Mouse (Mus musculus): ENCODE data around the gene Chpt1. TPM values are rescaled to one million over a fixed set of nuclear protein-coding genes. Genes with fewer than 3 reads are reported as not detected.

Chpt1 gene
- polyA plus RNA-seq, 1 experiment from 2014 or later: 18.2 TPM

DNA sequence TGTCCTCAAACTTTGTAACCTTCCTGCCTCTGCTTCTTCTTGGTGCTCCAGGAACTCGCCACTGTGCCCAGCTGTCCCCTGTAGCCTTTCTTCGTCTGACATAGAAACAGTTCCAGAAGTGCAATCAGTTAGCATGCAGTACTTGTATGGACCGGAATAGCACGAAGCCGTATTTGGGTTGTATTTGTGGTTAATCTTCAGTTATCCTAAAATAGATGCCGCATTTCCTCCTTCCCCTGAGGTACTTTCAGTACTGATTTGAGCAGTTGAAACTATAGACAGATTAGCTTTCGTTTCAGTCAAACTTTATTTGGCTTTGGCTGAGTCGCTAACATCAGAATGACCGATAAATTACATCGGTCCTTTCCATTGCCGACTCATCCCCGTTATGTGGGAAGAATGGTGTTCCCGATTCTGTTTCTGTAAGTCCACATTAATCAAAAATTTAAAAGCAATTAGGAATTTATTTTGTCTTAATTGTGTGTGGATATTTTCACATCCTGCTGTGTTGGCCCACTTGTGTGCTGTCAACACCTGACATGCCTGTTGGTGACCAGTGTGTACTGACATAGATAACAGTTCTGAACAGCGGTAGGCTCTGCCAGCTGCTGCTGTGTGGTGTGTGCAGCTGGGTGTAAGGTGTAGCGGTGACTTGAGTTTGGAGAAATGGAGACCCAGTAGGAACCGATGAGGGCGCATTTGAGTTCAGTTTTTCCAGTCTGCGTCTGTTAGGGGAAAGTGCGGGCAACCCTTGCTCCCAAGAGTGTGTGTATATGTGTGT is 83.0 kb downstream of the Chpt1 start:
- ATAC-seq (ENCODE audit: low read depth): no peak
- Histone ChIP-seq H3K4me3 (no peak overlapping the region), H3K9me3 (no peaks in the 10 kb centered on the region), H3K27me3 (no peaks in the 10 kb centered on the region), H3K36me3 (peaks cover 22% of the 10 kb centered on the region), H3K9ac (no peak overlapping the region), H3K27ac (replicated peaks) (no peak overlapping the region), H3K4me1 (replicated peaks) (no peaks in the 10 kb centered on the region), H3K4me2 (no peak overlapping the region)
- WGBS: 92% methylated on average over 19 of the region's 19 CpGs

DNA sequence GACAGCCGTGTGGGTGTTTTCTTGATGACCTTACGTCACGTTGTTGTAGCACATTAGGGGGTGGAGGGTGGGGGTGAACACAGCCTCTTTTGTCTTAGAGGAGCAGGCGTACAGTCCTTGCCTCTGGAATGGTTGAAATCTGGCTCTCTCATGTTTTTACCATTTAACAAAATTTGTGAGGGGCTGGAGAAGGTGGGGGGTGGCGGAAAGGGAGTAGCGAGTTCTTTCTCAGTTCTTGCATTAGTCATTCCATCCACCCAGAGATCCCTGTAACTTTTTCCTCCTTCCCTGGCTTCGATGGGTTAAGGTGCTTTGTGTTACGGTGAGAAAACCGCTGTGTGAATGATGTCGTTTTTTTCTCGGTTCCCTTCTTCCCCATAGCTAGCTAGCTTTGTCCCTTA is 83.7 kb downstream of the Chpt1 start:
- Histone ChIP-seq H3K4me1 (replicated peaks) (no peaks in the 10 kb centered on the region), H3K9ac (no peak overlapping the region), H3K4me3 (no peak overlapping the region), H3K9me3 (no peaks in the 10 kb centered on the region), H3K36me3 (peaks cover 28% of the 10 kb centered on the region), H3K27ac (replicated peaks) (no peak overlapping the region), H3K27me3 (no peaks in the 10 kb centered on the region), H3K4me2 (no peak overlapping the region)
- 74% methylated on average over 11 of the region's 11 CpGs for WGBS
- ATAC-seq (ENCODE audit: low read depth): no peak

DNA sequence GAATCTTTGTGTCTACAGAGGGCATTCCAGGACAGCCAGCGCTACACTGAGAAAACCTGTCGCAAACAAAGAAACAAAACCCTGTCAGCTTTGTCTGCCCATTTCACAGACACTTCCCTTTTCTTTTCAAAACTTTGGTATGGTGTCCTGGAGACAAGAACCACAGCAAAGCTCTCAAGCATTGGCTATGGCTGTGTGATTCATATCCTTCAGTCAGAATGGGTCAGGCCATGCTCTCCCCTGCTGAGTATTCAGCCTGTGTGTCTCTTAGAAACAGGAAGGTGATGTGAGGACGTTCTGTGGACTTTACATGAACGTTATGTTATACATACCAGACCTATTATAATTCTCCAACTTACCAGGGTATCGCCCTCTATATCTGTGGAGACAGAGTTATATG is 86.2 kb downstream of the Chpt1 start:
- no peak for ATAC-seq (ENCODE audit: low read depth)
- Histone ChIP-seq H3K9me3 (no peaks in the 10 kb centered on the region), H3K36me3 (peaks cover 30% of the 10 kb centered on the region), H3K4me2 (no peak overlapping the region), H3K4me3 (no peak overlapping the region), H3K4me1 (replicated peaks) (no peaks in the 10 kb centered on the region), H3K9ac (no peak overlapping the region), H3K27me3 (no peaks in the 10 kb centered on the region), H3K27ac (replicated peaks) (no peak overlapping the region)
- WGBS: 70% methylated on average over 5 of the region's 5 CpGs

DNA sequence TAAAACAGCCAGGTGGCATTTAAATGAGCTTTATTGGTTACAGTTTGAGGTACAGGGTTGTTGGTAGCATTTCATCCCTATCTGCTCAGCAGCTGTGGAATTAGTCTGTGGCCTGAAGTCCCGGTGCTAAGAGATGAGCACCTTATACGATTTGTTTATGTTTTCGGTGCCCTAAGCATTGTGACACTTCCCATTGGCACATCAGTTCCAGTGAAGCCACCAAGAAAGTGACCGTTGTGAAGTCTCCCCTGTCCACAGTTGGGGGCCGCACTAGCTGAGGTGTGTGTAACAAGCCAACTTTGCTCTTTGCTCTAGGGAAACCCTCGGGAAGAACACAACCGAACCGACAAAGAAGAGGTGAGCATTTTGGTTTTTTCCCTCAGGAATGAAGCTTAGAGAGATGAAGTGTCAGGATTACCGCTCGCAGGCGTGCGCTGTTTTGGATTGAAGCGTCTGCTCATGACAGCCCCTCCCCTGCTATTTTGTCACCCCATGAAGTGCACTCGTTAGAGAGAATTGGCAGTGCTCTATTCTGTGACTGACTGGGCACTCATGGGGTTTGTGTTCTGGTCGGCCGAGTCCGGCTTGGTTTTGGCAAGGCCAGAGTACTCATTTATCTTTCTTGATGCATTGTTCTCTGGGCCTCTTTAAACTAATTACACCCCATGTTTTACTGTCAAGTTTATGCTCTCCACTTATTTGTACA is 91.4 kb downstream of the Chpt1 start:
- Histone ChIP-seq H3K27ac (replicated peaks) (no peak overlapping the region), H3K9ac (no peak overlapping the region), H3K27me3 (no peaks in the 10 kb centered on the region), H3K4me1 (replicated peaks) (no peaks in the 10 kb centered on the region), H3K4me2 (no peak overlapping the region), H3K4me3 (no peak overlapping the region), H3K9me3 (no peaks in the 10 kb centered on the region), H3K36me3 (peaks cover 8% of the 10 kb centered on the region; the same call in 1 of the 2 replicates)
- no peak for ATAC-seq (ENCODE audit: low read depth)
- 59% methylated on average over 17 of the region's 17 CpGs for WGBS

DNA sequence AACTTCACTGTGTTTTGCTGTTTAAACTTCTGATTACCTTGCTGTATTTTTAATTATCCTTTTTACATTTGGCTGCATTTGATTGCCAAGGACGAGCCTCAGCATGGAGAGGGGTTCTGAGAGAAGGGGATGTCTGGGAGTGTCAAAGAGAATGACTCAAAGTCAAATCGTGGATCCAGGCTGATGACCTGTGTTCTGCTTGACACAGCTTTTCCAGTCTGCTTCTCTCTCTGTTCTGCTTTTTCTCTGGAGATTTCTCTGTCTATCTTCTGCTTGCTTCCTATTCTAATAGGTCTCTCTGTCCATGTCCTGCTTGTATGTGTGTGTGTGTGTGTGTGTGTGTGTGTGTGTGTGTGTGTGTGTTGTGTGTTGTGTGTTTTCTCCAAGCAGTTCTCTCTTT is 94.1 kb downstream of the Chpt1 start:
- no peaks in the 10 kb centered on the region for H3K27me3 ChIP-seq
- H3K4me1 ChIP-seq (replicated peaks): no peaks in the 10 kb centered on the region
- no peaks in the 10 kb centered on the region for H3K9me3 ChIP-seq
- H3K36me3 ChIP-seq: no peaks in the 10 kb centered on the region
- ATAC-seq (ENCODE audit: low read depth): no peak
- WGBS: 63% methylated on average over 2 of the region's 2 CpGs
- H3K4me3 ChIP-seq: no peak overlapping the region
- H3K27ac ChIP-seq (replicated peaks): no peak overlapping the region
- no peak overlapping the region for H3K9ac ChIP-seq
- no peak overlapping the region for H3K4me2 ChIP-seq

DNA sequence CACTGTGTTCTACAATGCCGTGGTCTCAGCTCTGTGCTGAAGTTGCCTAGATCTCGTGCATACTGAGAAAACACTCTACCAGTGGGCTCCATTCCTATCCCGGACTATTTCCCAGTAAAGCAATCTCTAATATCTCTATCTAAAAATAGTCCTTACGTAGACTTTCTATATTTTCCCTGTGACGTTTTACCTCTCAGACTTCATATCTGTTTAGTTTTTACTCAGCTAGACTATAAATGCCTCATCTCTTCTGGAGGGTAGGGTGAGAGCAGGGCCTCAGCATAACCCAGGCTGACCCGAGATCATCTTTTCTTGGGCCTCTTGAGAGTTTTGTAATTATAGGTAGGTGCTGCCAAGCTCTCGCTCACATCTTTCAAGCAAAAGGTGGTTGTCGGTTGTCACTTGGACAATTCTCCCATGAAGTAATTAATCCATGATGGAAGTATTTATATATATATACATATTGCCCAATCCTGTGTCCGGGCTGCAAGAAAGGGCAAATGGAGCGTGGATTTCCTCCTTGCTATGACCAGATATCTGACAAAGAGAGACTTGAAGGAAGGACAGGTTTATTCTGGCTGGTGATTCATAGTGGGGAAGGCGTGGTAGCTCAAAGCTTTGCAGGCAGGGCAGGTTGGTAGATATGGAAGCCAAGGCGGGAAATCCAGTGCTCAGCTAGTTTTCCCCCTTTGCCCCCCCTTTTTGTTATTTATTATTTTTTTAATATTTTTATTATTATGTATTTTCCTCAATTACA is 95.8 kb downstream of the Chpt1 start:
- 95% methylated on average over 12 of the region's 12 CpGs for WGBS
- Histone ChIP-seq H3K4me2 (no peak overlapping the region), H3K27ac (replicated peaks) (no peak overlapping the region), H3K9me3 (no peaks in the 10 kb centered on the region), H3K27me3 (no peaks in the 10 kb centered on the region), H3K36me3 (no peaks in the 10 kb centered on the region), H3K4me3 (no peak overlapping the region), H3K9ac (no peak overlapping the region), H3K4me1 (replicated peaks) (no peaks in the 10 kb centered on the region)
- ATAC-seq (ENCODE audit: low read depth): no peak

DNA sequence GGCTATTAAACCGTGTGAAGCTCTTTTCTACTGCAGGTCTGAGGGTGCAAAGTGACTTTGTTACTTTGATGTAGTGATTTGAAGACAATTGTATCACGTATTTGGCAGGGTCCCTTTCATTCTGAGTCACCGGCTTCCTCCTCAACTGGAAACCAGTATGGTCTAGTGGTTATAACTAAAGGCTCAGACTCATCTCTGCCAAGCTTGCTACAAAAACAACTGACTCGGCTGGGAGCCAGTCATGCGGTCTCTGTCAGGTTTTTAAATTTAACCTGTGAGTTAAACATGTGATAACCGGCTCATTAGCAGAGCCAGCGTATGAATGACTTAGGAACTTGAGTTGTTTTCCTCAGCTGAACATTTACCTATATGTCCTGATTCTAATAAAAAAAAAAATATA is 98.1 kb downstream of the Chpt1 start:
- peaks cover 10% of the 10 kb centered on the region for H3K36me3 ChIP-seq
- no peaks in the 10 kb centered on the region for H3K9me3 ChIP-seq
- H3K27ac ChIP-seq (replicated peaks): no peak overlapping the region
- H3K4me3 ChIP-seq: no peak overlapping the region
- H3K9ac ChIP-seq: no peak overlapping the region
- no peaks in the 10 kb centered on the region for H3K27me3 ChIP-seq
- H3K4me1 ChIP-seq (replicated peaks): no peaks in the 10 kb centered on the region
- no peak for ATAC-seq (ENCODE audit: low read depth)
- 61% methylated on average over 7 of the region's 7 CpGs for WGBS
- H3K4me2 ChIP-seq: no peak overlapping the region

DNA sequence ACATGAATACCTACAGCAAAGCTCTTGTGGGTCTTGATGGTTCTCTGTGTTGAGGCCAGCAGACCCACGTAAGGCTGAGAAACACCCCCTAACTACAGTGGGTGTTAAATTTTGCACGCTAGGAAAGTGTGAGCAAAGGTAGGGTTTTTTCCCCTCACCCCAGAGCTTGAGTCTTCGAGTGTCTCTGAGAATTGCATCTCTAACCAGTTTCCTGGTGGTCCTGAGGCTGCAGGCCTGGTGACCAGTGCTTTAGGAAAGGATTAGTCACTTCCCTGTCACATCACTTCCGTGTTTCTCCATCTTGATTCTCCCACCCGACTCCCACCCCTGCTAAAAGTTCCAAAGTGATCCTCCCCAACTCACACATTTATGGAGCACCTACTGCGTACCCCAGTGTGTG is 99.7 kb downstream of the Chpt1 start:
- Histone ChIP-seq H3K36me3 (peaks cover 10% of the 10 kb centered on the region), H3K27ac (replicated peaks) (no peak overlapping the region), H3K27me3 (no peaks in the 10 kb centered on the region), H3K9ac (no peak overlapping the region), H3K4me2 (no peak overlapping the region), H3K4me1 (replicated peaks) (no peaks in the 10 kb centered on the region), H3K4me3 (no peak overlapping the region), H3K9me3 (no peaks in the 10 kb centered on the region)
- WGBS: 86% methylated on average over 6 of the region's 6 CpGs
- ATAC-seq (ENCODE audit: low read depth): no peak

DNA sequence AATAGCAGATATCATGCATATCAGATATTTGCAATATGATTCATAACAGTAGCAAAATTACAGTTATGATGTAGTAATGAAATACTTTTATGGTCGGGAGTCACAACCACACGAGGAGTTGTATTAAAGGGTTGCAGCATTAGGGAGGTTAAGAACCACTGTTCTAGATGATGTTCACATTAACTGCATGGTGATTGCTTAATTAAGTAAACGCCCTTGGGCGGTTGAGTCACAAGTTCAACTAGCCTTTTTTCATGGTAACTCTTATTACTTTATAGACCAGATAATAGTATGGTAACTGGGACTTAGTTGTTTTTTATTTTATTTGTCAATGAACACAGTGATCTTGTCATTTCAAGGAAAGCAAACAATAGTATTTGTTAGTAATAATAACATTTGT is 100.9 kb downstream of the Chpt1 start:
- no peak overlapping the region for H3K4me3 ChIP-seq
- peaks cover 10% of the 10 kb centered on the region for H3K36me3 ChIP-seq
- 93% methylated on average over 4 of the region's 4 CpGs for WGBS
- no peaks in the 10 kb centered on the region for H3K9me3 ChIP-seq
- H3K4me1 ChIP-seq (replicated peaks): no peaks in the 10 kb centered on the region
- H3K27ac ChIP-seq (replicated peaks): no peak overlapping the region
- no peak overlapping the region for H3K4me2 ChIP-seq
- no peak overlapping the region for H3K9ac ChIP-seq
- no peak for ATAC-seq (ENCODE audit: low read depth)
- no peaks in the 10 kb centered on the region for H3K27me3 ChIP-seq

Other genes starting within 250 kb of the Chpt1 start
- 0.45 and 0.95 TPM in 2 replicates for gene Dram1, start 125.0 kb downstream of the Chpt1 start, polyA plus RNA-seq (2015; fragmentation: Nextera tagmentation; extraction: Ambion mirVana)
- 13.9 and 15.5 TPM in 2 replicates for gene Gnptab, start 124.9 kb downstream of the Chpt1 start, polyA plus RNA-seq (2015; fragmentation: Nextera tagmentation; extraction: Ambion mirVana)
- 0.39 TPM in 1 of 2 replicates, not detected in the other for gene Sycp3, start 44.5 kb downstream of the Chpt1 start, polyA plus RNA-seq (2015; fragmentation: Nextera tagmentation; extraction: Ambion mirVana)
- gene Mybpc1, start 101.1 kb upstream of the Chpt1 start, polyA plus RNA-seq (2015; fragmentation: Nextera tagmentation; extraction: Ambion mirVana): 2.8 and 5.8 TPM in 2 replicates
- not detected in 2 replicates for gene Spic, start 180.9 kb upstream of the Chpt1 start, polyA plus RNA-seq (2015; fragmentation: Nextera tagmentation; extraction: Ambion mirVana)
- 157 and 159 TPM in 2 replicates for gene Arl1, start 226.8 kb upstream of the Chpt1 start, polyA plus RNA-seq (2015; fragmentation: Nextera tagmentation; extraction: Ambion mirVana)

Measured in neural tube, embryonic 13.5 days (tissue).